32 mouse cellular contexts compared by ENCODE assay signal in the genomic region with DNA sequence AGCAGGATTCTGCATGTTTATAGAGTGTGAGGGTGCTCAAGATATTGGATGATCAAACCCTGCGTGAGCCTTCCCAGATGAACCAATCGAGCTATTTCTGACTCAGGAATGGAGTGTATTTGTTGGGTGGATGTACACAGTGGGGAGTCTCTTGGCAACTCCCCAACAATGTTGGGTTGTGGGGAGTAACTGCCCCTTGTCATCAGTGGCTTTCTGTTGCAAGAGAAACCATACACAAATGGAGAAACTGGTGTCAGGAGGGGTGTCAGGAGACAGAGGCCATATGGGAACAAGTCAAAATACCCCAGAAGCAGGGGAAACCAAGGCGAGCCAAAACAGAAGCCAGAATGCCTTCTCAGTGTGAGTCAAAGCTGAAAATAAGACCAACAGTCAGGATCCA. TPM values are rescaled to one million over a fixed set of nuclear protein-coding genes. Genes with fewer than 3 reads are reported as not detected.
DNase-seq lines count a peak whose midpoint lies in the region; ATAC-seq and TF ChIP-seq lines count a peak whose summit lies in the region.
"Had no signal": no experiment of that assay in that cellular context is flagged by ENCODE, and none has a peak within 500 bp of the region (broad histone marks: within the 10 kb centered on the region; RNA-seq: fewer than 3 reads in every experiment).

No protein-coding gene starts in this region.

- WGBS in lung, embryonic 14.5 days: 35% methylated on average over 3 of the region's 3 CpGs

- peak; percentile 14 to 22 for DNase-seq in cerebellum, postnatal 10 days
- no peak for DNase-seq in cerebellum, adult 11-12 months
- peak; percentile 88 for DNase-seq in lung, embryonic 14.5 days
- no peak for DNase-seq in lung, adult 18-20 months
- DNase-seq in lung, postnatal 25 days (ENCODE audit: low spot score): peak; percentile 42
- no peak for DNase-seq in retina, embryonic 14.5 days (ENCODE audit: low spot score)
- DNase-seq in urinary bladder, postnatal 10 days (ENCODE audit: low spot score): no peak
- DNase-seq in thymus, postnatal 0 days (ENCODE audit: low spot score): no peak
- DNase-seq: adrenal gland, adult 8-10 months; cerebellum, adult 8-10 months; cerebellum, postnatal 36 days; gastrocnemius, postnatal 25 days; kidney, adult 2 months; kidney, postnatal 4 days; layer of hippocampus, postnatal 36 days; left cerebral cortex, postnatal 4 days; retina, postnatal 1 day; right cerebral cortex, postnatal 14 days; thymus, postnatal 14 days had no signal

- no peak overlapping the region for H3K4me2 ChIP-seq in lung, embryonic 14.5 days
- H3K4me2 ChIP-seq: forebrain, embryonic 13.5 days; heart, embryonic 15.5 days; hindbrain, embryonic 12.5 days; intestine, embryonic 15.5 days; liver, embryonic 15.5 days; midbrain, embryonic 13.5 days; neural tube, embryonic 13.5 days had no signal

- H3K4me3 ChIP-seq in lung, embryonic 14.5 days (ENCODE audit: low read depth, low read length): no peak overlapping the region
- H3K4me3 ChIP-seq: forebrain, embryonic 13.5 days; heart, embryonic 15.5 days; hindbrain, embryonic 12.5 days; intestine, embryonic 15.5 days; liver, embryonic 15.5 days; midbrain, embryonic 13.5 days; neural tube, embryonic 13.5 days had no signal

- H3K27me3 ChIP-seq in lung, embryonic 14.5 days (ENCODE audit: insufficient read depth, low read length): no peaks in the 10 kb centered on the region
- H3K27me3 ChIP-seq: forebrain, embryonic 13.5 days; heart, embryonic 15.5 days; hindbrain, embryonic 12.5 days; intestine, embryonic 15.5 days; midbrain, embryonic 13.5 days; neural tube, embryonic 13.5 days had no signal

- no peaks in the 10 kb centered on the region; the same call in 1 of the 2 replicates for H3K4me1 ChIP-seq in lung, embryonic 14.5 days (ENCODE audit: insufficient read depth)
- H3K4me1 ChIP-seq: forebrain, embryonic 13.5 days; heart, embryonic 15.5 days; hindbrain, embryonic 12.5 days; intestine, embryonic 15.5 days; midbrain, embryonic 13.5 days; neural tube, embryonic 13.5 days had no signal

- H3K27ac ChIP-seq in lung, embryonic 14.5 days (ENCODE audit: low read depth): 0 out of 2 replicates have a peak overlapping the region, but pooled peaks have one; percentile 30
- H3K27ac ChIP-seq: forebrain, embryonic 13.5 days; heart, embryonic 15.5 days; hindbrain, embryonic 12.5 days; hindbrain, postnatal 0 days; intestine, embryonic 15.5 days; liver, embryonic 15.5 days; midbrain, embryonic 13.5 days; neural tube, embryonic 13.5 days had no signal

- no peak overlapping the region for H3K9ac ChIP-seq in lung, embryonic 14.5 days
- H3K9ac ChIP-seq: forebrain, embryonic 13.5 days; heart, embryonic 15.5 days; hindbrain, embryonic 12.5 days; intestine, embryonic 15.5 days; liver, embryonic 15.5 days; midbrain, embryonic 13.5 days; neural tube, embryonic 13.5 days had no signal

- ATAC-seq in lung, embryonic 14.5 days (ENCODE audit: insufficient read depth): peak; percentile 95
- ATAC-seq: forebrain, embryonic 13.5 days; hindbrain, postnatal 0 days; intestine, embryonic 15.5 days; midbrain, embryonic 13.5 days had no signal

- no peaks in the 10 kb centered on the region for H3K9me3 ChIP-seq in lung, embryonic 14.5 days (ENCODE audit: low read depth, low read length)
- H3K9me3 ChIP-seq: forebrain, embryonic 13.5 days; G1E; heart, embryonic 15.5 days; hindbrain, embryonic 12.5 days; intestine, embryonic 15.5 days; liver, embryonic 15.5 days; midbrain, embryonic 13.5 days; neural tube, embryonic 13.5 days had no signal

- H3K36me3 ChIP-seq in lung, embryonic 14.5 days (ENCODE audit: insufficient read depth): no peaks in the 10 kb centered on the region
- H3K36me3 ChIP-seq: G1E; heart, embryonic 15.5 days; hindbrain, embryonic 12.5 days; intestine, embryonic 15.5 days; liver, embryonic 15.5 days; midbrain, embryonic 13.5 days; neural tube, embryonic 13.5 days had no signal

- TF ChIP-seq CTCF in lung, embryonic 14.5 days (IDR thresholded peaks at IDR 0.05; ENCODE audit: low read depth): no peak

RNA-seq across cellular contexts. Expression of gene Lcp1, which starts 20.2 kb away (rescaled TPM):
- 49.7 and 55.6 TPM in 2 replicates for polyA plus RNA-seq in lung, embryonic 14.5 days (2014; fragmentation: Nextera tagmentation; extraction: Ambion mirVana)
- polyA plus RNA-seq in thymus, postnatal 0 days (2015; fragmentation: Nextera tagmentation; extraction: Ambion mirVana): 177 and 212 TPM in 2 replicates

RNA-seq across cellular contexts. Expression of gene Lrrc63, which starts 20.5 kb away (rescaled TPM):
- polyA plus RNA-seq in lung, embryonic 14.5 days (2014; fragmentation: Nextera tagmentation; extraction: Ambion mirVana): 0.07 and 0.09 TPM in 2 replicates
- polyA plus RNA-seq in thymus, postnatal 0 days (2015; fragmentation: Nextera tagmentation; extraction: Ambion mirVana): 0.06 and 0.09 TPM in 2 replicates
- polyA plus RNA-seq: G1E; heart, embryonic 15.5 days; kidney, adult 2 months; kidney, embryonic 16.5 days; limb, embryonic 14.5 days; liver, embryonic 15.5 days; neural tube, embryonic 13.5 days; small intestine, adult 2 months; stomach, embryonic 14.5 days had no signal

Comparison
In these comparisons a context has a peak if more than half of its experiments do, and no peak if none do; other contexts are left out.
1. DNase-seq: peak in cerebellum, postnatal 10 days (2 of 2), lung, embryonic 14.5 days (single experiment) and lung, postnatal 25 days (single experiment); none in cerebellum, adult 11-12 months (single experiment), lung, adult 18-20 months (0 of 2), retina, embryonic 14.5 days (single experiment), urinary bladder, postnatal 10 days (single experiment) and thymus, postnatal 0 days (single experiment).